Mouse (Mus musculus): Measurements from ENCODE around the gene Spx.

The Spx gene

GRCm38 (mm10) chr6:142451381-142451780, 38.1 kb downstream of the Spx start:
- DNase-seq: no peak

- no peak for DNase-seq
These were observed 40.1 kb downstream of the Spx start for GRCm38 (mm10) chr6:142453311-142453710.

- no peak for DNase-seq
These were observed 42.2 kb downstream of the Spx start for GRCm38 (mm10) chr6:142455314-142455996.

- no peak for DNase-seq
These were observed 44.8 kb downstream of the Spx start for GRCm38 (mm10) chr6:142458010-142458409.

GRCm38 (mm10) chr6:142459017-142459678, 45.9 kb downstream of the Spx start:
- peak; percentile 9 for DNase-seq

DNA sequence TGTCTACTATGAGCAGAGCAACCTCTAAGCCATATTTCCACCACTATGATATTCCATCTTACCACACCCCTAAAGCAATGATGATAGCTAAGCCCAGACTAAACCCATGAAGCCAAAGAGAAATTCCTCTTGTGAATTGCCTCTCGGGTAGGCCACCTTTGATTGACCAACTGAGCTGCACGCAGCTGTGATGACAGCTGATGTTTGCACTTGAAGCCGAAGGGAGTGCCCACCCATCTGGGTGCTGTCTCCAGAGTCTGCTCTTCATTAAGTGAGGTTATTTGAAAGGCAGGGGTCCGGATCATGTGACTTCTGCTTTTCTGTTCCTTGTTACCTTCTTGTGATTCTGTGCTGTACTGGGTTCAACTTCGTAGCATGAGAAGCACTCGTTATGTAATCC, 49.0 kb downstream of the Spx start:
- DNase-seq: no peak
